Mouse (Mus musculus): ENCODE data around the gene 4930590J08Rik.
"Not testable (repeated sequence)": the region's sequence is repeated elsewhere in the genome, so short reads cannot be mapped to it uniquely, and the experiment has no call there.

The 4930590J08Rik gene

DNA sequence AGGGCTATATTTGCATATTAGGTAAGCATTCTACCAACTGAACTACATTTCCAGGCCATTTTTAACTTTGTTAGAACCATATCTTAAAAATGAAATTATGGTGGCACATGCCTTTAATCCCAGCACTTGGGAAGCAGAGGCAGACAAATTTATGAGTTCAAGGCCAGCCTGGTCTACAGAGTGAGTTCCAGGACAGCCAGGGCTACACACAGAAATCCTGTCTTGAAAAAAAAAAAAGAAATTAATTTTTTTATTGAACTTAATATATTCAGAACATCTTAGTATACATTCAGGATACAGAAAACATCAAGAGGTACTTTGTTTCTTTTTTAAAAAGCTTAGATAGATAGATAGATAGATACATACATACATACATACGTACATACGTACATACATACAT is at the start of gene 4930590J08Rik:
4930590J08Rik (plus strand) TSS at position 301 of the 400 bp plus-strand sequence.
- DNase-seq (ENCODE audit: low spot score): not testable (repeated sequence)

DNA sequence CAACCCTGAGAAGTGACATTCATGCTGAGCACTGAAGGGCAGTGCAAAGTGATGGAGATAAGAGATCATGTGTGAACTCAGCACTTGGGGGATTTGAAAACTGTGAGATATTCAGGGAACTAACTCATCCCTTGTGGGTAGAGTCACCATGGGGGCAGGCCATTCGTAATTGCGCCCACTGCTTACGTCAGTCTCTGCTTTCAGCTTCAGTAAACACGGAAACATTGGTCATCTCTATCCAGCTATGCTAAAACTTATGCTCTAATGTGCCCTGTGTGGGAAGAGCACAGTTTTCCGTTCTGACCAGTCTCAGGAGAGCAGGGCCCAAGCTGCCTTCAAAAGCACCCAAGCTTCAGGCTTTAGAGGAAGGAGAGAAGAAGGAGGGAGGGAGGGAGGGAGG is 44.3 kb upstream of the 4930590J08Rik start:
- DNase-seq (ENCODE audit: low spot score): no peak

DNA sequence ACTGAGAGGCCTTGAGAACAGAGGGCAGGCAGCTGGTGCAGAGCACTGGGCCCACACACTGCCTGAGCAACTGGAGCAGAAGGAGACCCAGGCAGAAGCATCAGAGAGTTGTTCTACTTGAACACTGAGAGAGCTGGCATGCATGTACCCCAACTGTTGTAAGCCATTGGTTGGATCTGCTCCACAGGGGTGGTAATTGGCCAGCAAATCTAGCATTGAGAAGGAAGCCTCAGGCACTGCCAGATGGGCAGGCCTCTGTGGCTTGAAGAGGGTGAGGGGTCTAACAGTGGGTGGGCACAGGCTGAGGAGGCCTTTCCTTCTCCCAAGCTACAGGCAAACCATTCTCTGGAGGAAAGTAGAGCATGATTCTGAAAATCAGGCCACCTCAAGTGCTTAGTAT is 39.8 kb upstream of the 4930590J08Rik start:
- DNase-seq (ENCODE audit: low spot score): no peak

DNA sequence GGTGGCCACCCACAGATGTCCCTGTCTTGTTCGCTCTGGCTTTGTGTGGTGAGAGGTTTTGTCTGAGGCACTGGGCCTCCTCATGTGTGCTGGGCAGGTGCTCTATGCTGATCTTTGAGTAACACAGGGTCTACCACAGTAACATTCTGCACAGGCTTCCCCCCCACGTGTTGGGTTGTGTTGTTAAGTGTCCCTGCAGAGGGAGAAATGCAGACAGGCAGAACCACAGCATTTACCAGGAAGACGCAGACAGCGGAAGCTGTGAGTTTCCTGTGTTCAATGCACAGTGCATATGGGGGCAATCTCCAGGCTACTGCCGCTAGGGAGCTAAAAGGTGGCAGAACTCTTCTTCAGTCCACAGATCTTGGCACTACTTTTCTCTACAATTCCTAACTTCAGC is 38.0 kb upstream of the 4930590J08Rik start:
- no peak for DNase-seq (ENCODE audit: low spot score)

DNA sequence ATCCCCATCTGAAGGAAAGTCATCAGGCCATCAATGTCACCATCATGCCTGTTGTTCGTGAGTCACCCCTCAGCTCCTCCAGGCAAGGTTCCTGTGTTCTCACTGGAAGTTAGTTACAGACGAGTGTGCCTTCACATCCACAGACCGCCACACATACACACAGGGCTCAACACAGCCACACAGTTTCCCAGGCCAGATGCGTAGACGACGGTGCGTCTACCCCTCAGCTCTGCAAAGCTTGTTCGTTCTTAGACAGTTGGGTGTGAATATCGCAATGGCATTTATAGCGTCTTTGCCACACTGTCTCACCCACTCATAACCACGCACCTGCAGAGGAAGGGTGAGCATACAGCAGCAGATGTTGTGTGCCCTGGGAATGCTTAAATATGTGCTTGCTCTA is 37.0 kb upstream of the 4930590J08Rik start:
- no peak for DNase-seq (ENCODE audit: low spot score)

DNA sequence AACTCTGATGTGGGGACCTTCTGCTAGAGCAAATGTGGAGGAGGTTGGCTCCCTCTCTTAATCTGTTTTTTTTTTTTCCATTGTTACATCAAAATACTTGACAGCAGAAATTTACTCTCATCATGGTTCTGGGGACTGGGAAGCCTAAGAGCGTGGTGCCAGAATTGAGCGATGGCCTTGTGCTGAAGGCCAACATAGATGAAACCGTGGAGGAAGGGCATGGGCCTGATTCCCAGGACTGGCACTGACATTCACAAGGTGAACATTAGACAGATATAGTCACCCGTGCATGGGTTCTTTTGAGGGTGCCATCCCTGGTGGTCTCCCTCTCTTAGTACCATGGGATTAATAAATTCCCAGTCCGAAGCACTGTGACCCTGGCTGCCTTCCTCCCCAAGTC is 34.5 kb upstream of the 4930590J08Rik start:
- peak; percentile 11 for DNase-seq (ENCODE audit: low spot score)

DNA sequence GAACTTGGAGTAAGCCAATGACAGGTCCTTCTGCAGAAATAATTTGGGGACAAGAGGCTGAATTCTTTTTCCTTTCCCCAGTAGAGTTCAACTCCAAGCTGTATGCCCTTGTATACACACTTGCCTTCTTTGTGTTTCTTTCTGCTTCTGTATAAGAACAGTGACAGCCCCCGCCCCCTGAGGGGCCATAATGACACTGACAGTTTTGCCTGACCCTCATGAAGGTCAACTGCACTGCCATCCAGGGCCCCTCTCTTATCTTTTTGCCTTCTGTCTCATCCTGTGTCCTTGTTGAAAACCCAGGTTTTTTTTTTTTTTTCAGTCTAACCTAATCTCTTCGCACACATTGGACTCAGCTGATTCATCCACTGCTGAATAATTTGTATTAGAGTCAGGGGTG is 29.8 kb upstream of the 4930590J08Rik start:
- DNase-seq (ENCODE audit: low spot score): no peak

DNA sequence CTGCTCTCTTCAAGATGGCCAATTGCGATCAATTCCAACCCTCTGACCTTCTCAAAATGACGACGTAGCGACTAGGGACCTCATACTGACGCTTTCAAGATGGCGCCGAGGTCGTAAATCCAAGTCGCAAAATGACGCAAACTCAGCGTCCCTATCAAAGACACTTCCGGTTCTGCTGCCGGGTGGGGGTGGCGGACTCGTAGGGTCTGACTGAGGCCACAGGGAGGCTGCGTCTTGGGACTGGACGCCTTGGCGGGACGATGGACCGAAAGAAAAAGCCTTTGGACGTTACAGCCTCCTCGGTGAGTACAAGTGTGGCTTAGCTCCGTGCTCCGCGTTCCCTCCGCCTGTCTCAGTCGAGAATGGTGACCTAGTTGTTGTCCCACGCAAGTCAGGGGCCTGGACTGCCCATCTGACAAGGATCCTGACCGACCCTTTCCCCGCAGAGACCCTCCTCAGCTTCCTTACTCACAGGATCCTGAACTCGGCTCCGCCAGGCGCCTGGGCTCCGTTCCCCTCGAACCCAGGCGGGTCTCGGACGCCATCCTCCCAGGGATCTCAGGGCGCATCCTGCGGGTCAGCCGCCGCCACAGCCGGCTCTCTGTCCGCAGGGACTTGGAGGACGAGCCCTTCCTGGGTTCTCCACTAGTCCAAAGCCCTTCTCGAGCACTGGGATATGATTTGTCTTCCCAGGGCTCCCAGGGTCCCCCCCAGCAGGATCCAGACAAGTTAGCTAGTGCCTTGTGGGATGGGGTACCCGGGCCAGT is 24.5 kb upstream of the 4930590J08Rik start, which contains the start of gene Ccdc174:
Ccdc174 (plus strand) TSS at position 169 of the 767 bp plus-strand sequence.
- peak; percentile 85 for DNase-seq (ENCODE audit: low spot score)

DNA sequence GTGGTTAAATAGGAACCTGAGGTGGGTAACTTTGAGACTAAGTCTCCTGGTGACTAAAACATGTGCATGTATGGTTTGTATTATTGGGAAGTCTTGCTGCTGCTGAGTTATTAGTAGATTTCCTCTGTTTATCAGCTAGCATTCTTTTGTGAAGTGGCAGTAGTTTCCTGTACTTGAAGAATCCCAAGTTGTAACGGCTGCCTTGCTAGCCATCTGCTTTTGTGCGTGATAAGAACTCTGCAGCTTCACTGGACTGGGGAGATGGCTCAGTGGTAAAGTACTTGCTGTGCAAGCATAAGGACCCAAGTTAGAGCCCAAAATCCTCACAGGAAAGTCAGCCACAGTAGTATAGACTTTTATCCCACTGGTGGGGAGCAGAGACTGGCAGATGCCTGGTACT is 18.8 kb upstream of the 4930590J08Rik start:
- DNase-seq (ENCODE audit: low spot score): no peak

DNA sequence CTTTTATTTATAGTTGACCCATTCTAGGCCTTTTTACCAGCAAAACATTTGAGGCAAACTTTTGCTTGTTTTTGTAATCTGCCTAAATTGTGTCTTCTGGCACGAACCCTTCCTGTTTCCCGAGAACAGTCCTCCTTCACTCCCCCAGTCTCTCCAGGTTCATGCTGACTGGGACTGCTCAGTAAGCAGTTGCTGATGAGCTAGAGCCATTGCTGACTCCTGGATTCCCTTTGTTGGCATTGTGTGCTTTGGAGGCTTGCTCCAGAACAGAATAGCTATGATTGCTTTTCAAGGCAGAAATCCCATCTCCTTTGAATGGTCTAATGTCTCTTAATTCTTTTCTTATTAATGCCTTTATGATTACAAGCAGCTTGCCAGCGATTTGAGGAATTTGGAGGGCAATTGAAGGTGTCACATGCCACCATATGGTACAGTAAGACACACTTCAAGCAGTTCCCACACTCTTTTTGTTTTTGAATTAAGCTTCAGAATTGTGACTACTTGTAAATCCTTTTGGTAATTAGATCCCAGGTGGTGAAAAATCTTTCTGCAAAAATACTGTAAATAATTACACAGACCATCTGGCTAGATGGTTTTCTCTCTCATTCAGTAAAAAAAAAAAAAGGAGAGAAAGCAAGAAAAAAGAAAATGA is 13.2 kb upstream of the 4930590J08Rik start:
- no peak for DNase-seq (ENCODE audit: low spot score)

DNA sequence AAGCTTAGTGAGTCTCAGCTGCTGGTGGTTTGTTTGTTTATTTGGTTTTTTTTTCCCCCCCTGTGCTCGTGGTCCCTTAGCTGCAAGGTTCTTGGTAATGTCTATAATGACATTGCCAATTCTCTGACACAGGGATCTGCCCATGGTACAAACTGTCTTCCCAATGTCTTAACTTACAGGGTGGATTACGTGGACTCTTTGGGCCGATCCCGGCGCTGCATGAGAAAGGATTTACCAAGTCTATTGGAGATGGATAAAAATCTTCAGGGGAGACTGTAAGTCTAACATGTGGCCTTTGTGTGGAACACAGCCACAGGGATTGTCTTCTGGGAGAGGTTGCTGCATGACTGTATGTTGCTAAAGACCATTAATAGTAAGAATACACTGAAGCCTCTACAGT is 12.0 kb upstream of the 4930590J08Rik start:
- no peak for DNase-seq (ENCODE audit: low spot score)

DNA sequence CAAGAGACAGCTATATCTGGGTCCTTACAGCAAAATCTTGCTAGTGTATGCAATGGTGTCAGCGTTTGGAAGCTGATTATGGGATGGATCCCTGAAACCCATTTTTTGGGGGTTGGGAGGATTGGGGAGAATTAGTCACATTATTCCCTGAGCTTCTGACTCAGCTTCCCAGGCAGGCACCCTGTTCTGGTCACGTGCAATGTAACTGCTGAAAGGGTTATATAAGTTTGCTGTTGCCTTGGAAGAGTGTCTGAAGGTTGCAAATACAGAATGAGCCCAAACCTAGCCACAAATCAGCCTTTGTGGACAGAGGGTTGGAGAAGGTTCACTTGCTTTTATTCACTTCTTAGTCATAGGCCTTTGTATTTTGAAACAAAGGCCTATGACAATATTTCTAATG is 10.8 kb upstream of the 4930590J08Rik start:
- DNase-seq (ENCODE audit: low spot score): no peak

DNA sequence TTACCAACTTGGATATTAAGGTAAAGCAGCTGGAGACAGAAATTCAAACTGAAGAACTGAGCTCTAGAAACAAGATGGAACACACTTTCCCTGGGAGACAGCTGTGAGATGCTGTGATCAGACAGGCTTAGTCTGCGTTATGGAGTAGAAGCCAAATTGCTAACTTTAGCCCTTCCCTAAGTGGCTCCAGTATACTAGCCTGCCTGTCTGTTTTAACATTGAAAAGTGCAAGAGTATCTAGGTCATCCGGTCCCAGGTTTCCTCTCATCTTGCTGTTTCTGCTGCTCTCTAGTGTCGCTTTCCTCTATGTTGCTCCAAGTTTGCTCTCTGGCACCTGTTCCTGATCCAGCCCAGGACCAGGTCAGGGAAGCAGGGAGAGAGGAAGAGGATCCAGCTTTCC is 5.8 kb upstream of the 4930590J08Rik start:
- no peak for DNase-seq (ENCODE audit: low spot score)

DNA sequence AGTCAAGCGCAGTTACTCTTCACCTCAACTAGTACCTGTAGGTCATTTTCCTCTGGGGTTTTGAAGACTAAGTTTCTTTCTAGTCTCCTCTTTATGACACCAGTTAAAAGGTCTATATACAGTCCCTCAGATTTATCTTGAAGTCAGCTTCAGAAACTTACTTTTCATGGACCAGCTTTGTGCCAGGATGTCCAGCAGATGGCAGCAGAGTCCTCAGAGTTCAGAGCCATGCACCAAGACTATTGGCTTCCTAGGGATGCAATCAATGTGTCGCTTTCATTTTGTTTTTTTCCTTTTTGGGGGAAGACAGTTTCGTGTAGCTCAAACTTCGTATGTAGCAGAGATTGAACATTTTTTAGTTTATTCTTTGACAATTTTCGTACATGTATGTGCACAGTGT is 1.1 kb upstream of the 4930590J08Rik start:
- DNase-seq (ENCODE audit: low spot score): peak; percentile 64

DNA sequence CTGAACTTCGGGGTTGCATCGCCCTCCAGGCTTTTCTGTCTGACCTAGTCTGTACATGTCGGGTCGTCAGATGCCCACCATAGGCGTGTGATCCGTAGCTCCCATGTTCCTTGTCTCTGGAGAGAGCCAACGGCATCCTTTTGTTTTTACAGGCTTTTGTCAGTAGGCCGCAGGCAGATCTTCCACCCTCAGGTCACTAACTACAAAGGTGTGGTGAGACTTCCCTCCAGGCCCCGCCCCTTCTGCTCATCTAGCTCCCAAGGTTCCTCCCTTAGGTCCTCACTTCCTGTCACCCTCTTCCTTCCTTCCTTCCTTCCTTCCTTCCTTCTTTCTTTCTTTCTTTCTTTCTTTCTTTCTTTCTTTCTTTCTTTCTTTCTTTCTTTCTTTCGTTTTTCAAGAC is 11.4 kb downstream of the 4930590J08Rik start:
- DNase-seq (ENCODE audit: low spot score): no peak

DNA sequence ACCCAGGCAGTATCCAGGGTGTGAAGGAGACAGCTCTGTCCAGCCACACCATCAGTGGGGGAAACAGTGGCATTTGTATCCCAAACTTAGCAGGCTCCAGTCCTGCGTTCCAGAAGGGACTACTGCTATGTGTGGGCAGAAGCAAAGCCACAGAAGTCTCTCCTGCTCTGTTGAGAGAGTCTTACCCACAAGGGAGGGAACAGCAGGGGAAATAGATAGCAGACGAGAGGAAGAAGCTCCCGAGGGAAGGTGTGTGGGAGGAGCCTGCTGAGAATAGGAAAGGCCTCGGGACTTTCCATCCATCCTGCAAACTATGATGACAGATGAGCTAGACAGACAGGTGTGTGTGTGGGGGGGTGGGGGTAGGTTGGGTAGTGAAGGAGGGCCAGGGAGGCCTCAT is 14.7 kb downstream of the 4930590J08Rik start:
- no peak for DNase-seq (ENCODE audit: low spot score)

DNA sequence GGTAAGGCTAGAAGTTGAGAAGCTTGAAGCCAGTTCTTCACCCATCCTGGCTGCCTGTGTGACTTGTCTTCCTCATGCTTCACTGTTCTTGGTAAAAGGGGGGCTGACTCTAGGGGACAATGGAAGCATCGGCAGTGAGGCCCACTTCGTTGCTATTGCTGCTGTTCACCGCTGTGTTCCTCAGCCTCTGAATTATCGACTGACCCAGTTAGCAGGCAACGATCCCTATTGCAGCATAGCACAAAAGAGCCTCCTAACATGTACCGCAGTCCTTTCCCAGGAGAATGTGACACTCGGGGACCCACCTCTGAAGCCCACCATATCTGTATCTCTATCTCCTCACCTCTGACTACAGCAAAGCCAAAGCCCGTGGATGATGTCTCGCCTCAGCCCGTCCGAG is 15.1 kb downstream of the 4930590J08Rik start:
- DNase-seq (ENCODE audit: low spot score): no peak

DNA sequence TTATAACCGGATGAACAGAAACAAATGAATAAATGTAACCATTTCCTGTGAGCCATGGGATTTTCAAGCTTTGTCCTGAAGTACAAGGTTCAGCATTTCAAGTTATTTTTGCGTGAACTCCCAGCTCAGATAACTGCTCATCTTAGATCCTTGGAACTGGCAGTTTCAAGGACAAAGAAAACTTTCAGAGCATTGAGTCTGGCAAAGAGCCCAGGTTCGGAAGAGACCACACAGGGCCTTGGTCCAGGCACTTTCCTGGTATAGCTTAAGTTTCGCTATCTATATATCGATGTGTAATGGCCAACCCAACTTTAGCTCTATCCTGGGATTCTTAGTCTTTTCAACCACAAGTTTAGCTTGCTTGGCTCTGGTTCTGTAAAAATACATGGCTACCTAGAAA is 28.6 kb downstream of the 4930590J08Rik start:
- no peak for DNase-seq (ENCODE audit: low spot score)

DNA sequence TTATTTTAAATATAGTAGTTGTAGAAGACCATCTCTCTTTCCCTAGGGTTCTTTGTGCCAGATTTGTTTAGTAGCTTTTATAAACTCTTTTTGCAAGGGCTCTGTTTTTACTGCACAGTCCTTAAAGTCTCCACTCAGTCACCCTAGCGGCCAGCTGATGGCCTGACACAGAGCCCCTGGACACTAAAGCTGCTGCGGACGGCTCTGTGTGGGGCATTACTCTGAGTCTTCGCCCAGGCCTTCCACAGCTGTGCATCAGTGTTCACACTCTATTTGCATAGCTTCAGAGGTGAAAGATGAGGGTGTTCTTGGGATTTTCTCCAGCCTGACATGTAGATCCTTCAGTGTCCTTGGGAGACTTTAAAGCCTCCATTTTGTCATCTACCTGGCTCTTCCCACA is 35.9 kb downstream of the 4930590J08Rik start:
- no peak for DNase-seq (ENCODE audit: low spot score)

DNA sequence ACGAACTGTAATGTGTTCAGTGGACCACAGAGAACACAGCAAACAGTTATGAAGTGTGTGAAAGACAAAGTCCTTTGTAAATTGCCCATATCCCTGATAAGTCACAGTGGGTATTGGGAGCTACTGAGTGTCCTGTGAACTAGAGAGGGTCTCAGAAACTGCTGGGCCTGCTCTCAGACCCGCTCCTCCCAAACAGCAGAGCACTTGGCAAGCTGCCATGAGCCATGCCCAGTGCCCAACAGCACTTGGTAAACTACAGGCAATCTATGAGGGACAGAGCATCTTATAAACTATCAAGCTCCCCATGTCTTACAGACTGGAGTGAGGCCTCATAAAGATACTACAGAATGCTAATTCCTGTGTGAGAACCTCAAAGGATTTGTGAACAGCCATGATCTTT is 45.8 kb downstream of the 4930590J08Rik start:
- no peak for DNase-seq (ENCODE audit: low spot score)

DNA sequence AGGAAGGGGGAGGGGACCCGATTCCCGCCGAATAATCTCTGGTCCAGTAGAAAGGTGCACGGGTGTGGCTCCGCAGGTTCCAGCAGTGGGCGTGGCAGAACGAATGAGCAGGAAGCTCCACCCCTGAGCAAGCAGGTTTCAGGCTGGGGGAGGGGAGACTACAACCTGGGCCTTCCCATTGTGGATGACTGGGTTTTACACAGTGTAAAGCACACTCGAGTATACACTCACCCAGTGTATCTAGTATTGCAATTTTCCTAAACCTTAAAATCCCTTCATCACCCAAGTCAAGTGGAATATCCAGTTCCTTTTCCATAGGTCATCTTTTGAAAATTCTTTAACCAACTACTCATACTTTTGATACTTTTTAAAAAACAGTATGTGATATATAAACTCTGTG is 55.4 kb downstream of the 4930590J08Rik start:
- DNase-seq (ENCODE audit: low spot score): not testable (repeated sequence)

DNA sequence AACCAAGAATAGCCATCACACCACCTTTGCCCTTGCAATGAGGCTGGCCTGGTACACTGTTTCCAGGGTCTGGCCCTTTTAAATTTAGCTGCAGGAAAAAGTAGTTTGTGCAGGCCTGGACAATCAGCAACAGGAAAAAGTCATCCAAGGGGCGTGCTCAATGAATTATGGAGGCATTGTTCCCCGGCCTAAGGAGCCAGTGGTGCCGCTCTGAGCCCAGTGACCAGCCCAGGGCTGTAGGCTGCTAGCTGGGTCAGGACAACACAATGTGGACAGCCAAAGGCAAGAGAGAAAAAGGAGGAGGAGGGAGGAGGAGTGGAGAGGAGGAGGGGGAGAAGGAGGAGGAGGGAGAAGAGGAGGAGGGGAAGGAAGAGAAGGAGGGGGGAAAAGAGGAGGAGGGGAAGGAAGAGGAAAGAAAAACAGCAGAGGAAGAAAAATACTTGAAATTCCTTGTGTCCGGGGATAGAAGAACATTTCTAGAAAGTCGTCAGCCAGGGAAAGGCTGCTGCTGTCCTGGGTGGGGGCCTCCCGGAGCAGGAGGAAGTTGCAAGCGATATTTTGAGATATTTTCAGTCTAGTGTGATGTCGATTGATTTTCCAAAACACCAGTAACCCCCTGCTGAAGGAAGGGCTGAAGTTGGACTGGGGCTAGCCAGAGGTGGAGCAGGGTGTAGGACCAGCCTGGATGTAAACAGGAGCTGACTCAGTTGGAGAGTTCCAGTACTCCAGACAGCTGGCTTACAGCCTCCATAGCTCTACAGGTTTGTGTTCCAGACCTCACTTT is 57.6 kb downstream of the 4930590J08Rik start:
- peak; percentile 41 for DNase-seq (ENCODE audit: low spot score)

DNA sequence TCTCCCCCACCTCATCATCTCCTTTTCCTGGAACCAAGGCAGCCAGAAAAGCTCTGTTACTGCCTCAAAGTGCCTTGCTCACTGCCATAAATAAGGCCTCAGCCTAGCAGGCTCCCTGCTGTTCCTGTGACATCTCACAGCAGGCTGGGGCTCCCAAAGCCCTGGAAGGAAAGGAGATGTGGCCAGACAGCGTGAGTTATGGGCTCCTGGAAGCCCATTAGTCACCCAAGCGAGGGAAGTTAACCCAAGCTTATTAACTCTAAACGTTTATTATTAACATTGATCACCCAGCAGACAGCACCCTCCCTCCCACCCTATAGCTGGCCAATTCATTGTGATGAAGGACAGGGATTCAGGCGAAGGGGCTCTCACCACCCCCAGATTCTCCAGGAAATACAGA is 60.8 kb downstream of the 4930590J08Rik start:
- DNase-seq (ENCODE audit: low spot score): no peak

Measured in ovary, postnatal 36 days (tissue).